Mouse (Mus musculus) lung, embryonic 15.5 days (tissue): ENCODE results near the gene Agps. TPM values are rescaled to one million over a fixed set of nuclear protein-coding genes. Genes with fewer than 3 reads are reported as not detected.
"Not testable (repeated sequence)": the region's sequence is repeated elsewhere in the genome, so short reads cannot be mapped to it uniquely, and the experiment has no call there.

ENCODE experiments used
- ATAC-seq: fragments of 200-750 bp; cut with Nextera tagmentation; 2 replicates; pipeline ENCODE4 v1.8.0; 2017; ENCODE audit warnings: moderate number of reproducible peaks, borderline replicate concordance; ENCODE audit not compliant: low FRiP score, low TSS enrichment; ENCODE audit errors: extremely low read depth
- H3K27ac ChIP-seq: fragments of 300-500 bp; sonication (generic); 2 replicates; pipeline ENCODE4 v1.5.1; 2015; ENCODE audit warnings: moderate library complexity, mild to moderate bottlenecking, inconsistent platforms
- H3K27me3 ChIP-seq: fragments of 300-500 bp; sonication (generic); 2 replicates; pipeline ENCODE4 v1.6.1; 2015; ENCODE audit warnings: inconsistent platforms
- H3K36me3 ChIP-seq: fragments of 300-500 bp; sonication (generic); 2 replicates; pipeline ENCODE4 v1.6.1; 2015; ENCODE audit warnings: inconsistent platforms
- H3K4me1 ChIP-seq: fragments of 300-500 bp; sonication (generic); 2 replicates; pipeline ENCODE4 v1.6.1; 2015; ENCODE audit warnings: inconsistent platforms
- H3K4me2 ChIP-seq: fragments of 300-500 bp; sonication (generic); 2 replicates; pipeline ENCODE4 v1.6.1; 2015; ENCODE audit warnings: inconsistent platforms, mild to moderate bottlenecking, moderate library complexity
- H3K4me3 ChIP-seq: fragments of 300-500 bp; sonication (generic); 2 replicates; pipeline ENCODE4 v1.5.1; 2015; ENCODE audit warnings: mild to moderate bottlenecking, inconsistent platforms
- H3K9ac ChIP-seq: fragments of 300-500 bp; sonication (generic); 2 replicates; pipeline ENCODE4 v1.6.1; 2015; ENCODE audit warnings: inconsistent platforms
- H3K9me3 ChIP-seq: fragments of 300-500 bp; sonication (generic); 2 replicates; pipeline ENCODE4 v1.6.1; 2016; ENCODE audit warnings: inconsistent platforms
- WGBS: fragments of 180-500 bp; shearing (Covaris S2); methylation state at CpG from one replicate; pipeline ENCODE4 v1.1.7; 2015; 5-methylcytosine and 5-hydroxymethylcytosine counted together
- polyA plus RNA-seq: library from polyadenylated mRNA; unstranded; fragments of >200 nt; fragmentation: Nextera tagmentation; extraction: Ambion mirVana; gene quantifications from 2 replicates; pipeline ENCODE4 v1.2.1, GENCODE M21; 2015

Gene Agps
- polyA plus RNA-seq, 1 experiment from 2014 or later = 42.3 TPM

DNA sequence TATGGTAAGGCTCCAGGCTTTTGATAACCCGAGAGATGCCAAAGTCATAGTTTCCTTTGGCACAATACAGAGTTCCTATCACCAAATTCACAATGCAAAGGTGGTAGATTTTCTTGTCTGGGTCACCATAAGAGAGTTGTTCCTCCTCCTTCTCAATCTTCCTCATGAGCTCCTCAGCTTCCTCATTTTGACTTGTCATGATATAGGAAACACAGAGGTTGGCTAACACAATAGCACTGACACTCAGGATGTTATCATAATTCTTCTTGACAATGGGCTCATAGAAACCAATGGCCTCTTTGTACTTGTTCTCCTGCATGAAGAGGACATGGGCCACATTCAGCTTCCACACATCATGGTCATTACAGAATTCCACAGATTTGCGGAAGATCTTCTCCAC lies 104.7 kb downstream of the Agps start:
- not testable (repeated sequence) for H3K4me2 ChIP-seq, H3K27ac ChIP-seq, H3K9me3 ChIP-seq, H3K9ac ChIP-seq, H3K27me3 ChIP-seq, H3K36me3 ChIP-seq, H3K4me3 ChIP-seq, H3K4me1 ChIP-seq, ATAC-seq
- 91% methylated on average over 2 of the region's 2 CpGs for WGBS

DNA sequence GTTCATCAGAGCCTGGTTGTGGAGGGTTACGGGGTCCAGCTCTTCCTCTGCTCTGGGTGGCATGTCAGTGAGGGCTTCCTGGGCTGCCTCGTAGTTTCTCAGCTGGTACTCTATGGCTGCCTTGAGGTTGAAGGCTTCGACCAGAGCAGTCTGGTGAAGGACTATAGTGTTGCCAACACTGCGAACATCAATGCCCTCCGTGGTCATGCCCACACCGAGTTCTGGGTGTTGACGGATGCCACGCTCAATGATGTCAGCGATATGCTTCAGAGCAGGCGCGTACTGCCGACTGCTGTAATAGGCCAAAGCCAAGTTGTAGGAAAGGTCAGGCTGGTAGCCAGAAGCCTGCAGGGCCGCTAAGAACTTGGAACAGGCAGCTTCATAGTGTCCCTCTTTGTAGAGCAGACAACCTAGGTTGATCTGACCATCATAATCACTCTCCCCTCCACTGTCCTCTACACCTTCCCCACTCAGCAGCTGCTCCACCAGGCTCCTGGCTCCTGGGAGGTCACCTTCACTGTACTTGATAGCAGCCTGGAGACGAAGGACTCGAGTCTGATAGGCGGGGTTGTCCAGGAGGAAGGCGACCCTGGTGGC lies 105.6 kb downstream of the Agps start:
- Histone ChIP-seq H3K9ac (peak overlapping the region; percentile 28; the same call in 1 of the 2 replicates), H3K4me3 (peak overlapping the region; percentile 51), H3K4me2 (peak overlapping the region; percentile 58)
- H3K9me3 ChIP-seq, H3K4me1 ChIP-seq, H3K27me3 ChIP-seq, H3K27ac ChIP-seq, H3K36me3 ChIP-seq, ATAC-seq: not testable (repeated sequence)
- 67% methylated on average over 16 of the region's 17 CpGs for WGBS

DNA sequence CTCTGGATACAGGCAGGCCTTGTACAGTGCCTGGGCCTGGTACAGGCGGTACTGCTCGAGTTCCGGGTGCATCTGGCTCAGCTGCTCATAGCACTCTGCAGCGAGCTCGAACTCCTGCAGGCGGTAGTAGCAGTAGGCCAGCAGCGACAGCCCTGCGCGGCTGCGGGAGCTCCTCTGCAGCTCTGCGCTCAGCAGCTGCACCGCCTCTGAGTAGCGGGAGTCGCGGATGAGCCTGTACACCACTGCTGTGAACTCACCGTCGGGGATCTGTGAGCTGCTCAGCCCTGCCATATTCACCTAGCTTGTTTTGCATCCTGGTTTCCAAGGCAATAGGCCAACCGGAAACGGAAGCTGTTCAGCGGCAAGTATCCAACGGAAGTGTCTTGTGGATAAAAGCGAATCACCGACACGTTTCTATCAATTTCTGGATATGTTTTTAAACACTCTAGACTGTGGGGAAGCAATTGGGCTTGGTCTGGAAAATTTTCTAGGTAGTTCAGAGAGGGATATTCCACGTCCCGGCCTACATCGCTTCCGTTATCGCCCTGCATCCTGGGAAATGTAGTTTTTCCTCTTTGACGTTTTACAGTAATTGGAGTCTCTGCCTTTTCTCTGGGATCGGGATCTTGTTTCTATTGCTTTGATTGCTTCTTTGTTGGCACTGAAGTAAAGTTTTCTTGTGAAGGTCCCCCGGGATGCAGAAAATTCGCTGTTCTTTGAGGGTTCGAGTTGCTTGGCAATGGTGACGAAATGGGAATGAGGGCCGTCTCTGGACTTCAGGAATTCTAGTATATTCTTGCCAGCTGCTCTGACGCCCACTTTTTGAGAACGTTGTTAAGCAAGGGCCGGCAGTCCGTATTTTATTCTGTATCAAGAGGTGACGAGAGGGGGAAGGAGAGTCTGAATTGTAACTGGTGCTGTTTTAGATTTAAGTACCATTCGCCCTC lies 106.4 kb downstream of the Agps start, which contains the start of gene Ttc30b:
Gene Ttc30b, minus strand, starts transcription at position 469 of the 947 bp plus-strand sequence.
- peak within 1 kb of the TSS; percentile 51 for H3K4me3 ChIP-seq
- H3K36me3 ChIP-seq = no peaks in the 10 kb centered on the region
- ATAC-seq = peak; percentile 89
- 0 out of 2 replicates have a peak, but pooled peaks cover 5% of the 10 kb centered on the region for H3K4me1 ChIP-seq
- no peaks in the 10 kb centered on the region for H3K9me3 ChIP-seq
- WGBS = 2% methylated on average over 42 of the region's 42 CpGs
- no peaks in the 10 kb centered on the region for H3K27me3 ChIP-seq
- H3K4me2 ChIP-seq = peak within 1 kb of the TSS; percentile 58
- H3K27ac ChIP-seq = peak within 1 kb of the TSS; percentile 66
- peak within 1 kb of the TSS; percentile 28 for H3K9ac ChIP-seq

DNA sequence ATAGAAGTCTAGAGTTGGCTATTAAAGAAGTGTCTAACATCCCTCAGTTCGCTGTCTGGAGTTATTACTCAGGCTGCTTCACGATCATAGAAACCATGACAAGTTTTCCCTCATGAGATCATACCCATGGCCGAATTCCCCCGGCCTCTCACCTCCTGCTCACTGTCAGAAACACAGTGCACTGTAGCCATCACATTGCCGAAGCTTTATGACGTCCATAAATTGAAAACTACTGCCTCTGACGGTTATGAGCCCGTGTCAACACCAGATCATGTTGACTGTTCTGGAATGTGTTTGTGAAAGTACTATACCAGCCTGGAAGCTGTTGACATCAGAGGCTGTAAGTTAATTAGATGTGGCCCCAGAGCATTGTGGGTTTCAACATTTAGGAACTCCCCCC lies 118.7 kb downstream of the Agps start:
- no peak for ATAC-seq
- Histone ChIP-seq H3K9ac (no peak overlapping the region), H3K4me2 (no peak overlapping the region), H3K27ac (no peak overlapping the region), H3K27me3 (no peaks in the 10 kb centered on the region), H3K36me3 (no peaks in the 10 kb centered on the region), H3K9me3 (no peaks in the 10 kb centered on the region), H3K4me3 (no peak overlapping the region), H3K4me1 (no peaks in the 10 kb centered on the region)
- whole genome bisulfite sequencing = 75% methylated on average over 8 of the region's 8 CpGs

DNA sequence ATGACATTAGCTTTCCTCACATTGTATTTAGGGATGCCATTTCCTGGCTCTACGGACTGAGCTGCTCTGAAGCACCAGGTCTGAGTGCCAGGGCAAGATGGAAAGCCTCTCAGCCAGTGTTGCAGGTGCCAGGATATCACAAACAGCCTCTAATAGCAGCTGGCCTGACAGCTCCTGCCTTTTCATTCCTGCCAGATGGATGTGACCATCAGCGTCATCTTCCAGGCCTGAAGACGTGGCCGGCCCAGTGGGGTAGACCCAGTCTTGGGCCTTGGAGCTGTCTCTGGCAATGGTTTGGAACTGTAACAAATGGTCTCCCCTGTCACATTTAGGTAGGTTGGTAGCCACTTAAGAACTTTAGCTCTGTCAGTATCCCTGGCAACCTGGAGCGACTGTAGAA lies 121.3 kb downstream of the Agps start:
- no peak overlapping the region for H3K4me2 ChIP-seq
- H3K4me1 ChIP-seq = no peaks in the 10 kb centered on the region
- H3K27me3 ChIP-seq = no peaks in the 10 kb centered on the region
- no peak overlapping the region for H3K4me3 ChIP-seq
- no peaks in the 10 kb centered on the region for H3K36me3 ChIP-seq
- no peak for ATAC-seq
- 87% methylated on average over 5 of the region's 5 CpGs for WGBS
- no peak overlapping the region for H3K9ac ChIP-seq
- H3K9me3 ChIP-seq = no peaks in the 10 kb centered on the region
- H3K27ac ChIP-seq = no peak overlapping the region

DNA sequence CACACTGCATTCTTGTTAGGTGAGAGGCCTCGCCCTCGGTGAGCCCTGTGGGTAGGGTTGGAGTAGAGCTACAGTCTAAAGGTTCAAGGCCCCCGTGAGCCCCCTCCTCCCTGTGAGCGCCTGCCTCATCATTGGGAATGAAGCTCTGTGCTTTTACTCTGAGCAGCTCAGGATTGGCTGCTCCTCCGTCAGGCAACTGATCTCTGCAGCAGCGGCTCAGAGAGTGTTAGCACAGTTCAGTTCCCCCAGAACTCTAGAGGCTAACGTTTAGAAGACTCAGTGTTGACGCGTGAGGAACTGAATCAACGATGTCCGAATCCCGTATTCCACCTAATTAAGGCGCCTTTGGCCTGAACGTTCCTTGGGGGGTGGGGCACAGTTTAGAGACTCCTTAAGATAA lies 123.7 kb downstream of the Agps start:
- H3K4me2 ChIP-seq = no peak overlapping the region
- ATAC-seq = no peak

DNA sequence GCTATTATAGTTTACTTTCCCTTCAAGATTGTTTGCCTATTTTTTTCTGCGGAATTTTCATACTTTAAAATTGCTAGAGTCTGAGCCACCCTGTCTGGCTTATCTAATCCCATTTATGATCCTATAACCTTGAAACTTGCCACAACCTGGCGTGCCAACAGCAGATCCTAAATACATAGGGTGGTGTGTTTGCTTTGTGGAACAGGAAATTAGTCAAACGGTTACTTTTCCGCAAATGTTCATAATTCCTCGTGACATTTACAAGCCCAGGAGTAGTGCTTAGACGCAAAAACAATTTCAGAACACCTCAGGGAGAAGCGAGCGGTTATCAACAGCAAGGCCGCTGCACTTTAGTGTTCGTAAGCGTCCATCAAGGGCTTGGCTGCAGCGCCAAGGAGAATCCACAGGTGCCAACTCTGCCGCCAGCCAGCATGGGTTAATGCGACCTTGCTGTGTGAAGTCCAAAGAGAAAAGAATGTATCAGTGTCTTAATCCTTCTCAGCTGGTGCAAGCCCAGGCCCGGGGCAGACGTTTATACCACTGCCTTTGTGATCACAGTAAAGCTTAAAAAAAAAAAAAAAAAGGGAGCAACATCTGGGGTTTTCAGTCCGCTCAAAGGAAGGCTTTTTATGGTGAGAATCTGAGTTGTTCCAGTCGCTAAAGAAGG lies 127.3 kb downstream of the Agps start:
- Histone ChIP-seq H3K4me2 (peak overlapping the region; percentile 35), H3K36me3 (no peaks in the 10 kb centered on the region), H3K4me3 (no peak overlapping the region), H3K9ac (no peak overlapping the region), H3K9me3 (no peaks in the 10 kb centered on the region), H3K4me1 (peaks cover 26% of the 10 kb centered on the region), H3K27me3 (no peaks in the 10 kb centered on the region), H3K27ac (peak overlapping the region; percentile 82)
- ATAC-seq = no peak
- WGBS = 25% methylated on average over 18 of the region's 18 CpGs

More for the DNA sequence above, 123.7 kb downstream of the Agps start:
- peaks cover 16% of the 10 kb centered on the region for H3K4me1 ChIP-seq
- H3K27ac ChIP-seq = no peak overlapping the region
- H3K4me3 ChIP-seq = no peak overlapping the region
- H3K36me3 ChIP-seq = no peaks in the 10 kb centered on the region
- H3K9me3 ChIP-seq = no peaks in the 10 kb centered on the region
- 37% methylated on average over 14 of the region's 14 CpGs for WGBS
- no peak overlapping the region for H3K9ac ChIP-seq
- no peaks in the 10 kb centered on the region for H3K27me3 ChIP-seq

DNA sequence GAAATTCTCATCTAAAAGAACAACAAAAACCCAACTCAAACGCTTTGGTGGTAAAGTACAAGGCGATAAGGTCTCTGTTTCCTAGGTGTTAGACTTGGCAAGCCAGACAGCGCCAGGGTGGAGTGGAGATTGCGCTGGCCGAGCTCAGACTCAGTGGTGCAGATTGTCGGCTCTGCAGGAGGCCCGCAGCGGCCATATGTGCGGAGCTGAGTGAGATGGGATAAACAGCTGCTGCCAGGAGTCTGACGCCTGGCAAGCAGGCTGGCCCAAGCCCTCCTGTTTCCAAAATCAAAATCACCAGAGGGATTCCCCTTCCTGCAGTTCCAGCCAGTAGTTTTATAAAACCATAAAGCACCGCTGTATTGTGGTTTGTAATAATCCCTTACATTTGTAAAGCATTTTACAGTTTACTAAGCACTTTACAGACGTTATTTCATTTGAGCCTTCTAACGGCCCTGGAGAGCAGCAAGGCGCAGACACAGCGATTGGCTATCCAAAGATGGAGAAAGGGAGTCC lies 127.9 kb downstream of the Agps start:
- Histone ChIP-seq H3K27ac (peak overlapping the region; percentile 82), H3K9me3 (no peaks in the 10 kb centered on the region), H3K27me3 (no peaks in the 10 kb centered on the region), H3K4me2 (peak overlapping the region; percentile 35), H3K36me3 (no peaks in the 10 kb centered on the region), H3K4me3 (no peak overlapping the region), H3K4me1 (peaks cover 32% of the 10 kb centered on the region), H3K9ac (no peak overlapping the region)
- ATAC-seq = peak; percentile 73
- 16% methylated on average over 15 of the region's 15 CpGs for WGBS

DNA sequence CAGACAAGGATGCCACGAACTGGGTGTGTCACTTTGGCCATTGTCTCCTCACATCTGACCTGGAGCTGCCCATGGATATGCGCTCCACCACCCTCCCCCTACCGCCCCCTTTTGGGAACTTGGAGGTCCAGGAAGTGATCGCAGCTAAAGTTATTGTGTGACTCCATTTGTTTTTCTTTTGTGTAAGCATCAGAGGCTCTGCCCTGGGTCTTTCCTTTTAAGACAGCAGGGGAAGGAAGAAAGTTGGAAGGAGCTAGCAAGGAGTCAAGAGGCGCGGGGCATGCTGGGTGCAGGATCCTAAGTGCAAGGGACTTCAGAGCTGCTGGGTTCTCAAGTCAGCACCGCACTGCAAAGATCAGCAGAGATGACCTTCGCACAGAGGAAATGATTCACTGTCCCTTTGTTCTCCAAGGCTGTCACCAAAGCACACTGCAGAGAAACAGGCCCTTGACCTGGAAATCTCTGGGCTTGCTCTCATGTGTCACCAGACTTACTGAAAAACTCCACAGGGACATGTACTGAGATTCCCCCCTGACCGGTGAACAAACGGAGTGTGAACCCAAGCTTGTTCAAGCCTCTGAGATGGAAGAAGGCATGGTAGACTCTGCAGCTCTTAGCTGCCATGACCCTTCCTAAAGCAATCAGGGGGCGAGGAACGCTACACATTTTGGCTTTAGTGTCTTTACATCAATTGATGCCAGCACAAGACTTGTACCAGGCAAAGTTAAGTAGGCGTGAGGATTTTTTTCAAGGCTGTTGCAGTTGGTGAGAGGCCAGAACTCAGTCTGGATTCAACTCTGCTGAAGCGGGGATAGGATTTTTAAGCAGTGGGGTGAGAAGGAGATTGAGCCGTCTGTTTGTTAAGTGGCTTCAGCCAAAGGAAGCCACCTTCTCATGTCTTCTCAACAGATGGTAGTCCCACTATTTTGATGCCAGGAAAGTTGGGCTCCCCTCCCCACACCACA lies 128.7 kb downstream of the Agps start:
- no peaks in the 10 kb centered on the region for H3K9me3 ChIP-seq
- peak overlapping the region; percentile 35 for H3K4me2 ChIP-seq
- peaks cover 32% of the 10 kb centered on the region for H3K4me1 ChIP-seq
- H3K9ac ChIP-seq = no peak overlapping the region
- H3K27me3 ChIP-seq = no peaks in the 10 kb centered on the region
- 46% methylated on average over 15 of the region's 15 CpGs for WGBS
- no peaks in the 10 kb centered on the region for H3K36me3 ChIP-seq
- peak overlapping the region; percentile 82 for H3K27ac ChIP-seq
- ATAC-seq = peak; percentile 53
- no peak overlapping the region for H3K4me3 ChIP-seq

DNA sequence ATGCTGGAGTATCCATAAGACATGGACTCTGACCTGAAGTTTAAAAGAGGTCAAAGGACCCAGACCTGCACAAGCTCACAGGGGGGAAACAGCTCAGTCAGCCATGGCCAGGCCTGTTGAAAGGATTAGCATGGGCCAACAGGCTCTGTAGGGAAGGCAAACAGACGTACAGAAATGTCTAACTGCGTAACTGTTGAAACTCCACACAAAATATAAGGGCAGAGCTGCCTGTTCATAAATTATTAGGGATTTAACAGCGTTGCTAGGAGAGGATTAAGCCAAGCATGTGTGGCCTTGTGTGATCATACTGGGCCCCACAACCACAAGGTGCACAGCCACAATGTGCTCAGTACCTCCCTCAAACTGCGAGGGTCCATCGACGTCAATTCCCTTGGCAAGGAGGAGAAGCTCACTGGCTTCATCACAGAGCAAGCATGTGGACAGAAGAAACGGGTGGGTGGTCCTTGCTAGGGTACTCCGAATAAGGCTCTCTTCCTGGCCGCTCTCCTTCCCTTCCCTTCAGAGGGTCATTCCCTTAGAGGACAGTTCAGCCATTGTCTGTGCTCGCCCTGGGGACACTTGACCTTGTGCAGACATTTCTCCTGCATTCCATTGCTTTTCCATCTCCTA lies 131.3 kb downstream of the Agps start:
- WGBS = 67% methylated on average over 10 of the region's 10 CpGs
- H3K4me3 ChIP-seq = no peak overlapping the region
- H3K4me2 ChIP-seq = no peak overlapping the region
- H3K27ac ChIP-seq = no peak overlapping the region
- no peak overlapping the region for H3K9ac ChIP-seq
- no peaks in the 10 kb centered on the region for H3K27me3 ChIP-seq
- H3K4me1 ChIP-seq = peaks cover 32% of the 10 kb centered on the region
- ATAC-seq = no peak
- H3K36me3 ChIP-seq = no peaks in the 10 kb centered on the region
- H3K9me3 ChIP-seq = no peaks in the 10 kb centered on the region
